ENCODE assay signal across 7 mouse cellular contexts in the genomic region with DNA sequence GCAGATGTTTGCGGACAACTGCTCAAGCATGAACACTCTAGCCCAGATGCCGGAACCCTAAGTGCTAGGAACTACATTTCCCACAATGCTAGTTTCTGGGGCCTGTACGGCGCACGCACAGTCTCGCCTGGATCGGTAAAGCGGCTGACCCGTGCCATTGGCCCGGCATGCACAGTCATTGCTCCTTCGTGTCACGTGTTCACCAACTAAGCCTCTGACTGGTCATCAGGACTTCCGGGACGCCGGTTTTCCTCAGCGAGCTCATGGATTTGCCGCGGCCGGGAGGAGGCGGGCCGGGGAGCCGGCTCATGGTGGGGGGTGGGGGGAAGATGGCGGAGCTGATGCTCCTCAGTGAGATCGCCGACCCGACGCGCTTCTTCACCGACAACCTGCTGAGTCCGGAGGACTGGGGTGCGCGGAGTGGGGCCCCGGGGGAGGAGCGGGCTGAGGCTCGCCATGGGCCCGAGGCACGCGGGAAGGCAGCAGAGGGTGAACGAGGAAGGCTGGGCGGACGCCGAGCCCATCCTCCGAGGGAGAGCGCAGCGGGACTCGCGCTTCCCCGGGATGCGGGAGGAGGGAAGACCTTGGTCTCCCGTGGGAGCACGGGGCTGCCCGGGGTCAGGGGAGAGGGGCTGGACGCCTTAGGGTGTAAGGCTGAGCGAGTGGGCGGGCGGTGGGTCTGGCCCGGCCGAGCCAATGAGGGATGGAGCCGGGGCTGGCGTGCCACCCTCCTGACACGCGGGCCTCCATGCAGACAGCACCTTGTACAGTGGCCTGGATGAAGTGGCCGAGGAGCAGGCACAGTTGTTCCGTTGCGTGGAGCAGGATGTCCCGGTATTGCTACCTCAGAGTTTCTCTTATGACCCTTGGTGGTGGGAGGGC. TPM values are rescaled to one million over a fixed set of nuclear protein-coding genes. Genes with fewer than 3 reads are reported as not detected.
A peak's percentile ranks its signal among the peaks of the same experiment; 100 is the strongest.
DNase-seq lines count a peak whose midpoint lies in the region; ATAC-seq lines count a peak whose summit lies in the region.

A gene (plus strand): TSS at position 241 of the 882 bp plus-strand sequence.

- H3K27me3 ChIP-seq in embryonic facial prominence, embryonic 12.5 days, result no peaks in the 10 kb centered on the region
- no peaks in the 10 kb centered on the region for H3K27me3 ChIP-seq in limb, embryonic 11.5 days (ENCODE audit: control insufficient read depth, insufficient read depth, low read length)
- no peaks in the 10 kb centered on the region for H3K27me3 ChIP-seq in midbrain, embryonic 14.5 days (ENCODE audit: control insufficient read depth, insufficient read depth, low read length)

- DNase-seq in adrenal gland, postnatal 25 days, result peak; percentile 93
- DNase-seq in heart, adult 11 months, result peak; percentile 100
- peak; percentile 92 for DNase-seq in kidney, adult 18-20 months
- peak; percentile 94 for DNase-seq in limb, embryonic 11.5 days (ENCODE audit: low spot score)
- DNase-seq in midbrain, embryonic 14.5 days, result peak; percentile 97
- DNase-seq in spleen, adult 18-20 months, result peak; percentile 76 to 91

- peak within 1 kb of the TSS; percentile 91 for H3K9ac ChIP-seq in embryonic facial prominence, embryonic 12.5 days
- peak within 1 kb of the TSS; percentile 91 for H3K9ac ChIP-seq in limb, embryonic 11.5 days (ENCODE audit: low read length)
- peak within 1 kb of the TSS; percentile 85 for H3K9ac ChIP-seq in midbrain, embryonic 14.5 days (replicated peaks; ENCODE audit: low read length)

- H3K4me1 ChIP-seq in embryonic facial prominence, embryonic 12.5 days, result peaks cover 26% of the 10 kb centered on the region
- peaks cover 7% of the 10 kb centered on the region; the same call in 1 of the 2 replicates for H3K4me1 ChIP-seq in limb, embryonic 11.5 days (ENCODE audit: control insufficient read depth, insufficient read depth, low read length)
- H3K4me1 ChIP-seq in midbrain, embryonic 14.5 days (ENCODE audit: control insufficient read depth, insufficient read depth, low read length), result peaks cover 20% of the 10 kb centered on the region

- peaks cover 33% of the 10 kb centered on the region for H3K36me3 ChIP-seq in embryonic facial prominence, embryonic 12.5 days
- H3K36me3 ChIP-seq in limb, embryonic 11.5 days (ENCODE audit: control insufficient read depth, insufficient read depth, low read length), result peaks cover 10% of the 10 kb centered on the region
- peaks cover 38% of the 10 kb centered on the region for H3K36me3 ChIP-seq in midbrain, embryonic 14.5 days (ENCODE audit: control insufficient read depth, insufficient read depth, low read length)

- no peaks in the 10 kb centered on the region for H3K9me3 ChIP-seq in embryonic facial prominence, embryonic 12.5 days
- no peaks in the 10 kb centered on the region for H3K9me3 ChIP-seq in limb, embryonic 11.5 days (ENCODE audit: control insufficient read depth, low read length)
- no peaks in the 10 kb centered on the region for H3K9me3 ChIP-seq in midbrain, embryonic 14.5 days (ENCODE audit: control insufficient read depth, low read length)

- H3K4me2 ChIP-seq in embryonic facial prominence, embryonic 12.5 days (replicated peaks), result peak within 1 kb of the TSS; percentile 90
- H3K4me2 ChIP-seq in limb, embryonic 11.5 days (ENCODE audit: low read depth, severe bottlenecking), result peak within 1 kb of the TSS; percentile 87
- peak within 1 kb of the TSS; percentile 78 for H3K4me2 ChIP-seq in midbrain, embryonic 14.5 days (ENCODE audit: low read length)

- peak within 1 kb of the TSS; percentile 98 for H3K4me3 ChIP-seq in embryonic facial prominence, embryonic 12.5 days
- H3K4me3 ChIP-seq in limb, embryonic 11.5 days (ENCODE audit: low read depth, low read length), result peak within 1 kb of the TSS; percentile 97
- peak within 1 kb of the TSS; percentile 95 for H3K4me3 ChIP-seq in midbrain, embryonic 14.5 days (replicated peaks; ENCODE audit: low read depth, low read length)

- H3K27ac ChIP-seq in embryonic facial prominence, embryonic 12.5 days, result peak within 1 kb of the TSS; percentile 79
- H3K27ac ChIP-seq in limb, embryonic 11.5 days (replicated peaks; ENCODE audit: low read depth, low read length), result peak within 1 kb of the TSS; percentile 62
- peak within 1 kb of the TSS; percentile 79 for H3K27ac ChIP-seq in midbrain, embryonic 14.5 days (replicated peaks; ENCODE audit: low read depth, low read length)

- WGBS in embryonic facial prominence, embryonic 12.5 days, result 1% methylated on average over 65 of the region's 66 CpGs
- WGBS in limb, embryonic 11.5 days, result 1% methylated on average over 63 of the region's 66 CpGs
- 2% methylated on average over 66 of the region's 66 CpGs for WGBS in midbrain, embryonic 14.5 days

- ATAC-seq in embryonic facial prominence, embryonic 12.5 days (ENCODE audit: insufficient number of reproducible peaks, insufficient read depth, low FRiP score, low TSS enrichment), result peak; percentile 95
- ATAC-seq in limb, embryonic 11.5 days (ENCODE audit: insufficient number of reproducible peaks, low FRiP score, low TSS enrichment, low read depth), result peak; percentile 96
- peak; percentile 96 for ATAC-seq in midbrain, embryonic 14.5 days (ENCODE audit: low FRiP score, low TSS enrichment)

RNA-seq across cellular contexts. Expression of the gene that starts here (rescaled TPM):
- total RNA-seq in adrenal gland, postnatal 25 days (2021), result 50.4 and 52.5 TPM in 2 replicates
- 110 TPM in 2 replicates for polyA plus RNA-seq in embryonic facial prominence, embryonic 12.5 days (2016; fragmentation: Nextera tagmentation; extraction: Ambion mirVana)
- polyA plus RNA-seq in limb, embryonic 11.5 days (2014; fragmentation: Nextera tagmentation; extraction: Ambion mirVana), result 63.4 and 71.4 TPM in 2 replicates
- polyA plus RNA-seq in midbrain, embryonic 14.5 days (2014; fragmentation: Nextera tagmentation; extraction: Ambion mirVana), result 97.1 TPM in 2 replicates

Comparison
In these comparisons a context has a peak if more than half of its experiments do, and no peak if none do; other contexts are left out.
1. Peak in every context shown above with its lines: DNase-seq, ATAC-seq, H3K4me3 ChIP-seq and H3K27ac ChIP-seq.